Mouse (Mus musculus) stomach, embryonic 16.5 days (tissue): Measurements from ENCODE around the gene Clic6. TPM values are rescaled to one million over a fixed set of nuclear protein-coding genes. Genes with fewer than 3 reads are reported as not detected.

Experiments used
- ATAC-seq: fragments of 200-750 bp; cut with Nextera tagmentation; 2 replicates; pipeline ENCODE4 v1.8.0; 2017; ENCODE audit warnings: moderate number of reproducible peaks, moderate TSS enrichment; ENCODE audit not compliant: insufficient read depth, low FRiP score
- H3K27ac ChIP-seq: fragments of 300-500 bp; sonication (generic); 2 replicates; pipeline ENCODE4 v1.5.1; 2014; ENCODE audit warnings: low read length
- H3K27me3 ChIP-seq: fragments of 300-500 bp; sonication (generic); 2 replicates; pipeline ENCODE4 v1.6.1; 2014; ENCODE audit warnings: low read length, control low read depth, mixed read lengths; ENCODE audit not compliant: control insufficient read depth, insufficient read depth
- H3K36me3 ChIP-seq: fragments of 300-500 bp; sonication (generic); 2 replicates; pipeline ENCODE4 v1.6.1; 2014; ENCODE audit warnings: low read length; ENCODE audit not compliant: control insufficient read depth, insufficient read depth
- H3K4me1 ChIP-seq: fragments of 300-500 bp; sonication (generic); 2 replicates; pipeline ENCODE4 v1.6.1; 2014; ENCODE audit warnings: low read length, control low read depth, mixed read lengths; ENCODE audit not compliant: control insufficient read depth, insufficient read depth
- H3K4me2 ChIP-seq: fragments of 300-500 bp; sonication (generic); 2 replicates; pipeline ENCODE4 v1.6.1; 2014; ENCODE audit warnings: low read depth, low read length, mixed read lengths
- H3K4me3 ChIP-seq: fragments of 300-500 bp; sonication (generic); replicated peaks from 2 replicates; pipeline ENCODE4 v1.5.1; 2014; ENCODE audit warnings: mild to moderate bottlenecking, low read length
- H3K9ac ChIP-seq: fragments of 300-500 bp; sonication (generic); 2 replicates; pipeline ENCODE4 v1.6.1; 2014; ENCODE audit warnings: low read length
- H3K9me3 ChIP-seq: fragments of 300-500 bp; sonication (generic); replicated peaks from 2 replicates; pipeline ENCODE4 v1.6.1; 2016; ENCODE audit warnings: low read length, control low read depth; ENCODE audit not compliant: control insufficient read depth
- WGBS: fragments of 180-500 bp; shearing (Covaris S2); extraction: QIAGEN DNeasy Blood & Tissue Kit; methylation state at CpG from one replicate; pipeline ENCODE4 v1.1.7; 2014; 5-methylcytosine and 5-hydroxymethylcytosine counted together
- polyA plus RNA-seq: library from polyadenylated mRNA; unstranded; fragments of >200 nt; fragmentation: Nextera tagmentation; extraction: Ambion mirVana; gene quantifications from 2 replicates; pipeline ENCODE4 v1.2.1, GENCODE M21; 2015

Clic6 gene
- polyA plus RNA-seq, 1 experiment from 2014 or later: 20.3 TPM

GRCm38 (mm10) chr16:92580981-92581380 is 95.4 kb downstream of the Clic6 start:
- Histone ChIP-seq H3K9me3 (no peaks in the 10 kb centered on the region), H3K4me3 (no peak overlapping the region), H3K9ac (no peak overlapping the region), H3K4me1 (peaks cover 5% of the 10 kb centered on the region; the same call in 1 of the 2 replicates), H3K36me3 (no peaks in the 10 kb centered on the region), H3K4me2 (no peak overlapping the region), H3K27me3 (no peaks in the 10 kb centered on the region), H3K27ac (no peak overlapping the region)
- WGBS: 76% methylated on average over 10 of the region's 10 CpGs
- no peak for ATAC-seq

- ATAC-seq: no peak
- Histone ChIP-seq H3K4me2 (no peak overlapping the region), H3K9ac (no peak overlapping the region), H3K4me3 (no peak overlapping the region), H3K36me3 (no peaks in the 10 kb centered on the region), H3K9me3 (no peaks in the 10 kb centered on the region), H3K27me3 (no peaks in the 10 kb centered on the region), H3K4me1 (peaks cover 5% of the 10 kb centered on the region; the same call in 1 of the 2 replicates), H3K27ac (no peak overlapping the region)
- 67% methylated on average over 10 of the region's 10 CpGs for WGBS
Measured at GRCm38 (mm10) chr16:92581767-92582166, 96.2 kb downstream of the Clic6 start.

GRCm38 (mm10) chr16:92587836-92588235 is 102.3 kb downstream of the Clic6 start:
- H3K4me2 ChIP-seq: no peak overlapping the region
- no peaks in the 10 kb centered on the region for H3K36me3 ChIP-seq
- no peak overlapping the region for H3K4me3 ChIP-seq
- 0 out of 2 replicates have a peak, but pooled peaks cover 4% of the 10 kb centered on the region for H3K4me1 ChIP-seq
- no peaks in the 10 kb centered on the region for H3K27me3 ChIP-seq
- WGBS: 87% methylated on average over 4 of the region's 4 CpGs
- H3K9me3 ChIP-seq: no peaks in the 10 kb centered on the region
- no peak overlapping the region for H3K27ac ChIP-seq
- ATAC-seq: no peak
- H3K9ac ChIP-seq: no peak overlapping the region

Other genes starting within 250 kb of the Clic6 start
- 5.1 and 6.0 TPM in 2 replicates for gene Kcne2, start 193.3 kb upstream of the Clic6 start, polyA plus RNA-seq
- gene Smim11, start 184.4 kb upstream of the Clic6 start, polyA plus RNA-seq: 120 and 153 TPM in 2 replicates
- not detected in 2 replicates for gene Fam243, start 164.3 kb upstream of the Clic6 start, polyA plus RNA-seq
- 0.92 and 1.6 TPM in 2 replicates for gene Kcne1, start 126.3 kb upstream of the Clic6 start, polyA plus RNA-seq
- 19.6 and 21.6 TPM in 2 replicates for gene Rcan1, start 14.9 kb upstream of the Clic6 start, polyA plus RNA-seq